Mouse (Mus musculus): ENCODE measurements around the gene Gm28035. TPM values are rescaled to one million over a fixed set of nuclear protein-coding genes. Genes with fewer than 3 reads are reported as not detected.

Gene Gm28035
- polyA plus RNA-seq, 1 experiment = 1.5 TPM

GRCm38 (mm10) chr2:30266392-30266941 lies 26.1 kb downstream of the Gm28035 start:
- H3K4me3 ChIP-seq (ENCODE audit: low read depth, low read length) = peak overlapping the region; percentile 30
- no peaks in the 10 kb centered on the region for H3K9me3 ChIP-seq (replicated peaks; ENCODE audit: control insufficient read depth, insufficient read depth, low read length, poor library complexity, severe bottlenecking)
- H3K27ac ChIP-seq (ENCODE audit: insufficient read depth, low read length) = peak overlapping the region; percentile 83
- TF ChIP-seq EP300 (IDR thresholded peaks at IDR 0.05; ENCODE audit: insufficient read depth, low read depth, low read length) = no peak
- TF ChIP-seq CTCF (IDR thresholded peaks at IDR 0.05; ENCODE audit: low read depth, low read length) = no peak
- no peak for TF ChIP-seq POLR2A (IDR thresholded peaks at IDR 0.05; ENCODE audit: insufficient read depth, low read length)
- no peaks in the 10 kb centered on the region for H3K27me3 ChIP-seq (ENCODE audit: control insufficient read depth, insufficient read depth, low read length, poor library complexity, severe bottlenecking)
- peaks cover 6% of the 10 kb centered on the region for H3K4me1 ChIP-seq (ENCODE audit: control insufficient read depth, insufficient read depth, low read length)
- H3K9ac ChIP-seq (ENCODE audit: low read depth, poor library complexity, severe bottlenecking) = peak overlapping the region; percentile 55
- H3K36me3 ChIP-seq (ENCODE audit: control insufficient read depth, insufficient read depth, low read length, poor library complexity, severe bottlenecking) = no peaks in the 10 kb centered on the region

GRCm38 (mm10) chr2:30267466-30267865 lies 27.1 kb downstream of the Gm28035 start:
- Histone ChIP-seq H3K27ac (ENCODE audit: insufficient read depth, low read length) (peak overlapping the region; percentile 66; the same call in 1 of the 2 replicates), H3K9ac (ENCODE audit: low read depth, poor library complexity, severe bottlenecking) (no peak overlapping the region), H3K36me3 (ENCODE audit: control insufficient read depth, insufficient read depth, low read length, poor library complexity, severe bottlenecking) (no peaks in the 10 kb centered on the region), H3K4me1 (ENCODE audit: control insufficient read depth, insufficient read depth, low read length) (peaks cover 6% of the 10 kb centered on the region), H3K4me3 (ENCODE audit: low read depth, low read length) (no peak overlapping the region), H3K9me3 (replicated peaks; ENCODE audit: control insufficient read depth, insufficient read depth, low read length, poor library complexity, severe bottlenecking) (no peaks in the 10 kb centered on the region), H3K27me3 (ENCODE audit: control insufficient read depth, insufficient read depth, low read length, poor library complexity, severe bottlenecking) (no peaks in the 10 kb centered on the region)
- no peak for TF ChIP-seq CTCF (IDR thresholded peaks at IDR 0.05; ENCODE audit: low read depth, low read length)
- TF ChIP-seq EP300 (IDR thresholded peaks at IDR 0.05; ENCODE audit: insufficient read depth, low read depth, low read length) = no peak
- no peak for TF ChIP-seq POLR2A (IDR thresholded peaks at IDR 0.05; ENCODE audit: insufficient read depth, low read length)

DNA sequence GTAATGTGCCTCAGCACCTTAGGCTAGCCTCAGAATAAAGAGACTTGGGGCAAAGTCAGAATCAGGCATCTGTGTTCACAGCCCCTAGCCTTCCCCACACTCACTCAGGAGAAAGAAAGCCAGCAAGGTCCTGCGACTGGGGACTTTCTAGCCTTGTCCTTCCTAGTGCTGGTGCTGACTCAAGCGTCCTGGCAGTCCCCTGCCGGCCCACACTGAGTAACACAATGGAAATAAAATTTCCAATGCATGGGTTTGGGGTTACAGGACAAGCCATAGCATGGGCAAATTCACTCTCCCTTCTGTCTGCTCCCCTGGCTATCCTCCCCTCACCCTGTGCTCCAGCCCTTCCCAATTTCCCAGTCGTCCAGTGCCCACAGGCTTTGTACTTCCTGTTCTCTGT lies 28.0 kb downstream of the Gm28035 start:
- Histone ChIP-seq H3K9me3 (replicated peaks; ENCODE audit: control insufficient read depth, insufficient read depth, low read length, poor library complexity, severe bottlenecking) (no peaks in the 10 kb centered on the region), H3K27ac (ENCODE audit: insufficient read depth, low read length) (no peak overlapping the region), H3K4me3 (ENCODE audit: low read depth, low read length) (no peak overlapping the region), H3K27me3 (ENCODE audit: control insufficient read depth, insufficient read depth, low read length, poor library complexity, severe bottlenecking) (no peaks in the 10 kb centered on the region), H3K9ac (ENCODE audit: low read depth, poor library complexity, severe bottlenecking) (no peak overlapping the region), H3K36me3 (ENCODE audit: control insufficient read depth, insufficient read depth, low read length, poor library complexity, severe bottlenecking) (no peaks in the 10 kb centered on the region), H3K4me1 (ENCODE audit: control insufficient read depth, insufficient read depth, low read length) (peaks cover 6% of the 10 kb centered on the region)
- TF ChIP-seq EP300 (IDR thresholded peaks at IDR 0.05; ENCODE audit: insufficient read depth, low read depth, low read length) = no peak
- TF ChIP-seq POLR2A (IDR thresholded peaks at IDR 0.05; ENCODE audit: insufficient read depth, low read length) = no peak
- TF ChIP-seq CTCF (IDR thresholded peaks at IDR 0.05; ENCODE audit: low read depth, low read length) = no peak

- no peak overlapping the region for H3K27ac ChIP-seq (ENCODE audit: insufficient read depth, low read length)
- TF ChIP-seq EP300 (IDR thresholded peaks at IDR 0.05; ENCODE audit: insufficient read depth, low read depth, low read length) (no peak), POLR2A (IDR thresholded peaks at IDR 0.05; ENCODE audit: insufficient read depth, low read length) (no peak), CTCF (IDR thresholded peaks at IDR 0.05; ENCODE audit: low read depth, low read length) (no peak)
Measured at GRCm38 (mm10) chr2:30269241-30269990, 29.0 kb downstream of the Gm28035 start.

DNA sequence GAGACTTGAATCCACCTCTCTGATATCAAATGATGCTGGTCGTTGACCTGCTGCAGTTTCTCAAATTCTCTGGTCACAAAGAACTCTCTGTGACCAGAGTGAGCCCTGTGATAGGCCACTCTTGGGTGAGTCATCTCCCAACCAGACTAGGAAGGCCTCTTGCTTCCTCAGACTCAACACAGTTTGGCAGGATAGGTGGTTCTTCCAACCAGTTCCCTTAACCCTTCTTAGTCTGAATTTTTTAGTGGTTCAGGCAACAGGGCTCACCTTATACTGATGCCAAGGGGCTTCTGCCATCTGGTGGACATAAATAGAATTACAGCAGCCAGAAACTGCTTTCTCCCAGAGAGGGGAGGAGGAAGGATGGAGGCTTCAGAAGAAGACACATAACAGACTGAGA lies 29.8 kb downstream of the Gm28035 start:
- Histone ChIP-seq H3K36me3 (ENCODE audit: control insufficient read depth, insufficient read depth, low read length, poor library complexity, severe bottlenecking) (no peaks in the 10 kb centered on the region), H3K9me3 (replicated peaks; ENCODE audit: control insufficient read depth, insufficient read depth, low read length, poor library complexity, severe bottlenecking) (no peaks in the 10 kb centered on the region), H3K9ac (ENCODE audit: low read depth, poor library complexity, severe bottlenecking) (no peak overlapping the region), H3K4me3 (ENCODE audit: low read depth, low read length) (no peak overlapping the region), H3K4me1 (ENCODE audit: control insufficient read depth, insufficient read depth, low read length) (peaks cover 3% of the 10 kb centered on the region), H3K27me3 (ENCODE audit: control insufficient read depth, insufficient read depth, low read length, poor library complexity, severe bottlenecking) (no peaks in the 10 kb centered on the region), H3K27ac (ENCODE audit: insufficient read depth, low read length) (no peak overlapping the region)
- TF ChIP-seq EP300 (IDR thresholded peaks at IDR 0.05; ENCODE audit: insufficient read depth, low read depth, low read length) = no peak

More at GRCm38 (mm10) chr2:30269241-30269990, 29.0 kb downstream of the Gm28035 start:
- Histone ChIP-seq H3K9me3 (replicated peaks; ENCODE audit: control insufficient read depth, insufficient read depth, low read length, poor library complexity, severe bottlenecking) (no peaks in the 10 kb centered on the region), H3K4me1 (ENCODE audit: control insufficient read depth, insufficient read depth, low read length) (peaks cover 3% of the 10 kb centered on the region), H3K4me3 (ENCODE audit: low read depth, low read length) (no peak overlapping the region), H3K9ac (ENCODE audit: low read depth, poor library complexity, severe bottlenecking) (no peak overlapping the region), H3K36me3 (ENCODE audit: control insufficient read depth, insufficient read depth, low read length, poor library complexity, severe bottlenecking) (no peaks in the 10 kb centered on the region), H3K27me3 (ENCODE audit: control insufficient read depth, insufficient read depth, low read length, poor library complexity, severe bottlenecking) (no peaks in the 10 kb centered on the region)

- TF ChIP-seq POLR2A (IDR thresholded peaks at IDR 0.05; ENCODE audit: insufficient read depth, low read length) = no peak
- no peak for TF ChIP-seq CTCF (IDR thresholded peaks at IDR 0.05; ENCODE audit: low read depth, low read length)
- TF ChIP-seq EP300 (IDR thresholded peaks at IDR 0.05; ENCODE audit: insufficient read depth, low read depth, low read length) = no peak
- H3K27me3 ChIP-seq (ENCODE audit: control insufficient read depth, insufficient read depth, low read length, poor library complexity, severe bottlenecking) = no peaks in the 10 kb centered on the region
- H3K4me3 ChIP-seq (ENCODE audit: low read depth, low read length) = no peak within 1 kb of the TSS
- no peak within 1 kb of the TSS for H3K27ac ChIP-seq (ENCODE audit: insufficient read depth, low read length)
- no peaks in the 10 kb centered on the region for H3K36me3 ChIP-seq (ENCODE audit: control insufficient read depth, insufficient read depth, low read length, poor library complexity, severe bottlenecking)
- H3K9me3 ChIP-seq (replicated peaks; ENCODE audit: control insufficient read depth, insufficient read depth, low read length, poor library complexity, severe bottlenecking) = no peaks in the 10 kb centered on the region
- no peak within 1 kb of the TSS for H3K9ac ChIP-seq (ENCODE audit: low read depth, poor library complexity, severe bottlenecking)
- H3K4me1 ChIP-seq (ENCODE audit: control insufficient read depth, insufficient read depth, low read length) = peaks cover 3% of the 10 kb centered on the region
Measured at GRCm38 (mm10) chr2:30280743-30281142, 40.4 kb downstream of the Gm28035 start, which contains the start of gene Gm28038. Gene Gm28038, plus strand, starts transcription at chr2:30281043.
